Mouse (Mus musculus): ENCODE results near the gene Trpv6.

The Trpv6 gene

GRCm38 (mm10) chr6:41636178-41636577 lies at the start of gene Trpv6:
Trpv6 (minus strand) TSS chr6:41636405.
- no peak for DNase-seq (ENCODE audit: low spot score)

- no peak for DNase-seq (ENCODE audit: low spot score)
These were observed 49.4 kb upstream of the Trpv6 start for GRCm38 (mm10) chr6:41685596-41685995.

DNA sequence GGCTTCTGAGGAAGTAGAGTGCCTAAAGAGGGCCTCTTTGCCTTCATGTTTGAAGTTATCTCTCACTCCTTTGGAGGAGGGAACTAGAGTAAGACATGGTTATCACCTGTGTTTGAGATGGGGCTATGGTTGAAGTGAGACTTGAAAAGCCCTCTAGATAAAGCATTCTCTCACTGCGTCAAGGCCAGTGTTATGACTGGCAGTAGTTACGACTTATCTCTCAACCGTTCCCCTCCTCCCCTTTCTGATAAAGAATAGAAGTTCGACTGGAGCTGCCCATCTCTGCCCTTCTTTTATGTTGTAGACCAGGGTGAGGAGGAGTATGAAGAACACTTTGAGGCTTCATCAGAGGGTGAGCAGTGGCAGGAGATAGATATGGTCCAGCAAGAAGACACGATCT lies 48.7 kb upstream of the Trpv6 start:
- DNase-seq (ENCODE audit: low spot score) = no peak

DNA sequence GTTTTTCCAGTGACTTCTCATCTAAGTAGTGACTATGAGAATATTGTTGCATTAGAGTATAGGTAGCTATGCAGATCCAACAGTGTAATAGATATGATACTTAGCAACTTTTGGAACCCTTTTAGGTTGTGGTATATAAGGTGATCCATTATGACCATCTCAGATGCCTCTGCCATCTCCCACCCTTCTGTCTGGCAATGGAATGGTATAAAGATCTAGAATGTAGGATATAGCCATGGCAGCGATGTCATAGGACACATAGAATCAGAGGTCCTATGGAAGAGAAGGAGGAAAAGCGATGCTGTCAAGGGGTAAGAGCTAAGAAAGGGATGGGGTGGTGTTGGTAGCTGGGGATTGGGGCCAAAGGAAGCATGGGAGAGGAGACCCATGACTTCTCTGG lies 47.9 kb upstream of the Trpv6 start, which contains the start of gene Llcfc1:
Gene Llcfc1 (plus strand): TSS at position 301 of the 400 bp plus-strand sequence.
- DNase-seq (ENCODE audit: low spot score) = no peak

- DNase-seq (ENCODE audit: low spot score) = no peak
These were observed 45.5 kb upstream of the Trpv6 start for GRCm38 (mm10) chr6:41681656-41682055.

GRCm38 (mm10) chr6:41680669-41681068 lies 44.5 kb upstream of the Trpv6 start, which contains the start of gene Trpv5:
Trpv5 (minus strand) TSS chr6:41680769.
- DNase-seq (ENCODE audit: low spot score) = no peak

DNA sequence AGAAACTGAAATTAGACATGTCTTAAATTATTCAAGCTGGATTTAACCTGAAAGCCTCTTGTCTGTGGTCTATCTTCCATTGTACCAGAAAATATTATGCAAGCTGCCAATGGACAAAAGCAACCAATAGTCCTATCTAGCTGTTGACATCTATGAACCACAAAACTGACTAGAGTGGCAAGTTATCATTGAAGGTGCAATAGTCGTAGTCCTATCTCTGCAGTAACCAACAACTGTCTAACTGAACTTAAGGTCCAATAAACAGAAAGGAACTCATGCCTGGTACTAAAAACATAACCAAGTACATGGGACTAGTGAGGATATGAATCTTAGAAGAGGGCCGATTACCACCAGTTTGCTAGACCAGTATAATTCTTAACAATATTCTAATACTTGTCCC lies 40.3 kb upstream of the Trpv6 start:
- no peak for DNase-seq (ENCODE audit: low spot score)

DNA sequence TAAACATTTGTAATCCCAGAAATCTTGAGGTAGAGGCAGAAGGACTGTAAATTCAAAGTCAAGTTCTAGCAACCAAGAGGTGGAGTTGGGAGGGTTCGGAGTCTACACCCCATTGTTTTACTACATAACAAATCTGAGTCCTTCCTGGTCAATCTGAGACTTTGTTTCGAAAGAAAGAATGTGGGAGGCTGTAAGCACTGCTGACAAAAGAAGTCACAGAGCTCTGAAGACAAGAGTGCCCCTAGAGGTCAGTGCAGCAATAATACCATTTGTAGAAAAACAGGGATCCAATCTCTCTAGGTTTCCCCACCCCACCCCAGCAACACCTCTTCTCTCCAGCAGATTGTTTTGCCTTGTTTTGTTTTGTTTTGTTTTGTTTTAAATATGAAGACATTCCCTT lies 26.1 kb upstream of the Trpv6 start:
- DNase-seq (ENCODE audit: low spot score) = peak; percentile 33

GRCm38 (mm10) chr6:41658487-41658886 lies 22.3 kb upstream of the Trpv6 start:
- no peak for DNase-seq (ENCODE audit: low spot score)

DNA sequence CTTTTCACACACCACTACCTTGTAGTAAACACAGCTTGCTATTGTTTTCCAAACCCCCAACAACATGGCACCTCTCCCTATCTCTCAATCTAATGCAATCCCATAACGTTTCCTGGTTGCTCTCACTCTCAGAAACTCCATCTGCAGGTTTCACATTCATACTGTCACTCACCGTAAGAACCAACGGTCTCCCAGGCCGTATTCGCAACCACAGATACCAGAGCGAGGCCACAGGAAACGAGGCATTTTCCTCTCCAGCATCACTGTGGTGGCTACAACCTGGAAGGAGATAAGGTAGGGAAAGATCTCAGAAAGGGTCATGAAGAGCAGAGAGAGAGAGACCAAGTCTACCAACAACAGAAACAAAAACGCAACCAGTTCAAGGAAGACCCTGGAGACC lies 18.4 kb upstream of the Trpv6 start:
- DNase-seq (ENCODE audit: low spot score) = no peak

DNA sequence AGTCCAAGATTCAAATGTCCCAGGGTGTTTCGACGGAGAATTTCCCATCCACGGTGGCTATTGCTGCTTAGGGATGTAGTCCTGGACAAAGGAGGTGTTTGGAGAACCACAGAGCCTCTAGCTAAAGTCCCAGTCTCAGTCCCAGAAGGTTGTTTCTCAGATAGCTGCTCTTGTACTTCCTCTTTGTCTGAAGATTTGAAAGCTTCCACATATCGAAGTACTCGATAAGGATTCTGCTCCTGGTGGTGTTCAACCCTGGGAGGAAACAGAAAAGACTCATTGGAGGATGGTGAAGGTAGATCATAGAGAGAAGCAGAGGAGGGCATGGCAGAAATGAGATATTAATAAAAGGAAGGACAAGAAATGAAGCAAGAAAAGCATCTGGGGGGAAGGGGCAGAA lies 17.0 kb upstream of the Trpv6 start:
- DNase-seq (ENCODE audit: low spot score) = no peak

- no peak for DNase-seq (ENCODE audit: low spot score)
These were observed 10.5 kb upstream of the Trpv6 start for GRCm38 (mm10) chr6:41646672-41647071.

DNA sequence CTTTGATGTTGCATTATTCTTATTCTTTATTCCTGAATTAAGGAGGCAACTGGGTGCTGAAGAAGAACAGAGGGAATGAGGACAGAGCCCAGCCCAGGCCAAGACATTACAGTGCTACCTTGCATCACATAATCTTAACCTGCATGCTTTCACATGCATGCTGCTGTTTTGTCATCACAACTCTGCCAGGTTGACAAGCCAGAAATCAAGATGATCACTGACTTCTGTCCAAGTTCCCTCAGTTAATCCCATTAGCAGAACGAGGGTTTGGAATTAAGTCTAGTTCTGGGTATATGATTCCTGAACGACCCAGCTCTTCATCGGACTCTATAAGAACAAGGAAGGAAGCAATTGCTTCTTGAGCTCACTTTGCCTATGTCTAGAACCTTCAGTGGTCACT lies 10.0 kb upstream of the Trpv6 start:
- DNase-seq (ENCODE audit: low spot score) = no peak

GRCm38 (mm10) chr6:41643227-41643626 lies 7.0 kb upstream of the Trpv6 start:
- no peak for DNase-seq (ENCODE audit: low spot score)

GRCm38 (mm10) chr6:41642765-41643164 lies 6.6 kb upstream of the Trpv6 start:
- DNase-seq (ENCODE audit: low spot score) = no peak

DNA sequence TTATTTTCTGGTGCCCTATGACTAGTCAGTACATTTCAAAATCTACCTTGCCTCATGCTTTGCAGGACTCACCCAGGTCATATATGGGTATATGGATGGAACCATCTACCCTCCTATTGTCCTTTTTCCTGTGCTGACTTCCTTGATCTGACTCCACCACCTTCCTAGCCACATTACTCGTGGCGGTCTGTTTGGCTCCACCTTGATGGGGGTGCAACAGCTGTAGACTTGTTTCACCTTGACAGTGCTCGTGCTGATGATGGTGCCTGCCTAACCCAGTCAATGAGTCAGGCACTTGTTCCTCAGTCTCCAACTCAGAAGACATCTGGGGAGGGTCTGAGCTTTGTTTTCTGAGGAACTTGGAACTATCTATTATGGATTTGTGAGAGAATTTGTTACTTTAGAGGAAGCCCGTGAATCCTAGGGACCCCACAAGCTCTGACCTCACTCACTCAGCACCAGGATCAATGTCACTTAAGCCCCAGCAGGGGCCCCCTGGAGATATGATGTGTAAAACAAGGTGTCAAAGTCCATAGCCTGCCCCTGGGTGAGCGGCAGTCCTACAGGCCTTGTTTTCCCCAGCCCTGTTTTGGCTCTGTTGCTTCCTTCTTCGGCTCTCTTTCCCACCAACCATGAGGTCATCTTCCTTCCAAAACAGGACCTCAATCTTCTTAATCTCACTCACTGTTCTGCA lies 5.1 kb upstream of the Trpv6 start:
- no peak for DNase-seq (ENCODE audit: low spot score)

DNA sequence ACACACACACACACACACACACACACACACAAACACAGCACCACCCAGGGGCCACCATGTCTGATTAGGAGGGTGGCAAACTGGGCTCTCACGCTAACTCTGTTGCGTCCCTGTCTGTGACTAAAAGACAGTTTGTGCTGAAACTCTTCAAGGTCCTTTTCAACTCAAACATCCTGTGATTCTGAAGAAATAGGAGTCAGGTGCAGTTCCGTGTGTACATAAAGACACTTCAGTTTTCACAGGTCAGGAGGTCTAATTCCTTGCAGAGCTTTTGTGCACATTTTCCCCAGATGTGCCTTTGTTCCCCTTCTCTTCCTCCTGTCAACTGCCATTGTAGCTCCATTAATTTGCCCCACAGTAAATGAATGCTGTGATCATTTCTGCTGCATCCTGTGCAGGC lies 4.2 kb upstream of the Trpv6 start:
- no peak for DNase-seq (ENCODE audit: low spot score)

GRCm38 (mm10) chr6:41637927-41638506 lies 1.8 kb upstream of the Trpv6 start:
- DNase-seq (ENCODE audit: low spot score) = no peak

- no peak for DNase-seq (ENCODE audit: low spot score)
These were observed 1.2 kb upstream of the Trpv6 start for GRCm38 (mm10) chr6:41637393-41637792.

- no peak for DNase-seq (ENCODE audit: low spot score)
These were observed 994 bp downstream of the Trpv6 start for GRCm38 (mm10) chr6:41635211-41635610.

DNA sequence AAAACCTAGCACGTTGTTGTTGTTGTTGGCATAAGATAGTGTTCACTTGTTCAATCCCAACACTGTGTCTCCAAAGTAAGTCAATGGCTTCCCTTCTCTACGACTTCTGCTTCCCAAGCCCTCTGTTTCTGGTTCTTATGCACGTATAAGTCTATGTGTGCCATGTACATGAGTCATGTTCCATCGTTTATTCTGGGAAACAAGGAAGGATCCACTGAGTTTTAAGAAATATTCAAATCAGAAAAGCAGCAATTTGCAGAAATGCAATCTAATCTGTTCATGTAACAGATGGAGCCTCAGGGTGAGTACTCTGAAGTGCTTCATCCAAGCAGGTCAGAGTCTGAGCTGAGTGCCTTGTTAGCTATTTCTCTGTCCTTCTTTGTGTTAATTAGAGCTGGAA lies 4.7 kb downstream of the Trpv6 start:
- DNase-seq (ENCODE audit: low spot score) = no peak

- no peak for DNase-seq (ENCODE audit: low spot score)
These were observed 5.4 kb downstream of the Trpv6 start for GRCm38 (mm10) chr6:41630791-41631190.

DNA sequence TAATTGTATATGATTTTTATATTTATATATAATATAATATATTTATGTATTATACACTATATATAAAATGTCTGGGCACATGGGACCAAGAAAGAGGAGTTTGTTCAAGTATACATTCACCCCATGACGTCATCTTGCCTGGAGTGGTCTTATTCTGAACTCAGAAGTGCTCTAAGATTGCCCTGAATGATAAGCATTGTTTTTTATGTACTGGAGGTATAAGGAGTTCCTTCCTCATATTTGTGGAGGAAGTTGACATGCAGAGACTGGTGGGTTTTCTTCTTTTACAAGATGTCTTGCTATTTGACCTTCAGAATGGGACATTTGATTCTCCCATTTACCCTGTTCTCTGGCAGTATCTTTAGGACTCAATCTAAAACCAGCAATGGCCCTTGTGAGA lies 8.0 kb downstream of the Trpv6 start:
- DNase-seq (ENCODE audit: low spot score) = no peak

DNA sequence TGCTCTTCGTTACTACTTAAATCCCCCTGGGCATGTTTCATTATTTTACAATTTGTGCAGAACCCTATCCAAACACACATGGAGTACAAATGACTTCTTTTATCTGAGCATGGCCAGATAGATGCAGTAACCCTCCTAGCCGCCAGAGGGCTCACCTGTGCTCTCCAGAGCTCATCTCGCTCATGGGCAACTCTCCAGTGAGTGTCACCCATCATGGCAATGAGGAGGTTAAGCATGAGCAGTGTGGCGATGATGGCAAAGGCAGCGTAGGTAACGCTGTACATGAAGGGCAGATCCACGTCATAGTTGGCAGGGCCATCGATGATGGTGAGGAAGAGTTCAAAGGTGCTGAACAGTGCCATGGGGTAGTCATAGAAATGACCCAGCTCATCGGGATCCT lies 13.5 kb downstream of the Trpv6 start:
- DNase-seq (ENCODE audit: low spot score) = peak; percentile 33
